Mouse (Mus musculus) lung, postnatal 0 days (tissue): Measurements from ENCODE around the gene Nr3c2. TPM values are rescaled to one million over a fixed set of nuclear protein-coding genes. Genes with fewer than 3 reads are reported as not detected.

ENCODE experiments used
- ATAC-seq: fragments of 200-750 bp; cut with Nextera tagmentation; 2 replicates; pipeline ENCODE4 v1.8.0; 2017; ENCODE audit warnings: moderate library complexity
- DNase-seq: peaks from one replicate; pipeline ENCODE4 v3.0.0-alpha.2; 2016; ENCODE audit warnings: low spot score
- H3K27ac ChIP-seq: fragments of 300-500 bp; sonication (generic); 2 replicates; pipeline ENCODE4 v1.5.1; 2014; ENCODE audit warnings: antibody characterized with exemption, mild to moderate bottlenecking, low read length, mixed read lengths
- H3K27me3 ChIP-seq: fragments of 300-500 bp; sonication (generic); replicated peaks from 2 replicates; pipeline ENCODE4 v1.6.1; 2014; ENCODE audit warnings: low read length, mixed read lengths; ENCODE audit not compliant: insufficient read depth
- H3K36me3 ChIP-seq: fragments of 300-500 bp; sonication (generic); 2 replicates; pipeline ENCODE4 v1.6.1; 2014; ENCODE audit warnings: low read length, mixed read lengths; ENCODE audit not compliant: insufficient read depth
- H3K4me1 ChIP-seq: fragments of 300-500 bp; sonication (generic); 2 replicates; pipeline ENCODE4 v1.6.1; 2014; ENCODE audit warnings: antibody characterized with exemption, low read depth, low read length, mixed read lengths; ENCODE audit not compliant: insufficient read depth
- H3K4me2 ChIP-seq: fragments of 300-500 bp; sonication (generic); replicated peaks from 2 replicates; pipeline ENCODE4 v1.6.1; 2014; ENCODE audit warnings: low read depth, mild to moderate bottlenecking, low read length, moderate library complexity, mixed read lengths
- H3K4me3 ChIP-seq: fragments of 300-500 bp; sonication (generic); 2 replicates; pipeline ENCODE4 v1.5.1; 2014; ENCODE audit warnings: low read depth, low read length
- H3K9ac ChIP-seq: fragments of 300-500 bp; sonication (generic); replicated peaks from 2 replicates; pipeline ENCODE4 v1.6.1; 2014; ENCODE audit warnings: low read depth, mild to moderate bottlenecking
- H3K9me3 ChIP-seq: fragments of 300-500 bp; sonication (generic); 2 replicates; pipeline ENCODE4 v1.6.1; 2016; ENCODE audit warnings: low read length, mixed read lengths
- CTCF ChIP-seq: IDR thresholded peaks from 2 replicates; pipeline ENCODE4 v1.5.1; 2016; ENCODE audit warnings: antibody characterized with exemption, mild to moderate bottlenecking
- EP300 ChIP-seq: IDR thresholded peaks from 2 replicates; pipeline ENCODE4 v1.6.1; 2016; ENCODE audit warnings: antibody characterized with exemption, mild to moderate bottlenecking, control low read depth
- WGBS: fragments of 180-500 bp; shearing (Covaris S2); extraction: QIAGEN DNeasy Blood & Tissue Kit; methylation state at CpG from one replicate; pipeline ENCODE4 v1.1.7; 2014; 5-methylcytosine and 5-hydroxymethylcytosine counted together
- polyA plus RNA-seq: library from polyadenylated mRNA; unstranded; fragments of >200 nt; fragmentation: Nextera tagmentation; extraction: Ambion mirVana; gene quantifications from 2 replicates; pipeline ENCODE4 v1.2.1, GENCODE M21; 2015

The Nr3c2 gene
- 1.6 and 2.2 TPM in 2 replicates for polyA plus RNA-seq

DNA sequence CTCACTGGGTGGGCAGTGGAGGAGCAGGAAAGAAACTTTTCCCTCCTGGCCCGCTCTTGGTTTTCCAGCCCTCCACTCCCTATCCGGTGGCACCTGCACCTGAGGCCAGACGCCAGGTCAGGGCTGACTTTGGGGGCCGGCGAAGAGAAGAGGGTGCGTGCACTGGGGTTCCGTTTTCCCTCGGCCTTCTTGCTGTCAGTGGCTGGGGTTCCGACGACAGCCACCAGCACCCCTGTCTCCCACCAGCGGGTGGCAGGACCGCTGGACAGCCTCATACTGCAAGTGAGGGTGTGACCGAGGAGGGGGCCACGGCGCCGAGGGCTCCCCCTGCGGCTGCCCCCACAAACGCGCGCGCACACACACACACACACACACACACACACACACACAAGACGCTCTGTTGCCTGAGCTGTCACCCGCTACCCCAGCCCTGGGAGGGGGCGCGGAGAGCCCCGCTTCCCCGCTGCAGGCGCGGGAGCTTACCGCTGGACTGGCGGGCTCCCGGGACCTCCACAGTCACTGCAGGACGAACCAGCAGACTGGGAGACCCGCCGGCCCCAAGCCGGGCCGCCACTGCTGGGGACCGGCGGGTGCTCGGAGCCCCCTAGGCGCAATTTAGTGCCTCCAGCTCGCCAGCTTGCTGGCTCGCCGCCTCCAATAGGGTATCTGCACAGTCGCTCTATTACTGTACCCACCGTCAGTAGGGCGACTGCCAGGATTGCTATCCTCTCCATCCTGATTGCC lies at the start of gene Nr3c2:
TSS of gene Nr3c2 (plus strand) at position 32 of the 744 bp plus-strand sequence.
- no peak within 1 kb of the TSS for H3K27ac ChIP-seq
- under 1% methylated on average over 37 of the region's 47 CpGs for WGBS
- H3K9me3 ChIP-seq, result no peaks in the 10 kb centered on the region
- H3K4me2 ChIP-seq, result peak within 1 kb of the TSS; percentile 100
- H3K9ac ChIP-seq, result peak within 1 kb of the TSS; percentile 46
- DNase-seq (peak; percentile 46), ATAC-seq (no peak)
- peak; percentile 48 for TF ChIP-seq CTCF
- no peak for TF ChIP-seq EP300
- H3K4me3 ChIP-seq, result peak within 1 kb of the TSS; percentile 78
- 0 out of 2 replicates have a peak, but pooled peaks cover 8% of the 10 kb centered on the region for H3K4me1 ChIP-seq
- no peaks in the 10 kb centered on the region for H3K36me3 ChIP-seq
- H3K27me3 ChIP-seq, result no peaks in the 10 kb centered on the region

DNA sequence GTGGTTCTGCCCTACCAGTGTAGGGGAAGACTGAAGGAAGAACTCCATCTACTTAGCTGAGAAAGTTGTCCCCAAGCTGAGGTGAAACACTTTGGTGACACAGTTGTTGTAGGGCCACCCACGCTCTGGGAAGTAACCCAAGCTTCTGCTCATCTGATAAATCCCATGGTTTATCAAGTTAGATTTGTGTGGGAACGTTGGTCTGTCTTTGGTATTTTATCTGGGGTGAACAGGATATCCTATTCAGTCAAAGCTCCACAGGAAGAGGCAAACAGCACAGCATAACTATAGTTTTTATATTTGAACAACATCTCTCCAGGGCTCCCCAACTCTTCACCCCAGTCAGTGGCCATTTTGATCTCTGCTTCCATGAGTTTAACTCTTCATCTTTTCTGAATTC lies 40.7 kb upstream of the Nr3c2 start:
- TF ChIP-seq EP300 (no peak), CTCF (no peak)
- Histone ChIP-seq H3K4me3 (no peak overlapping the region), H3K27me3 (no peaks in the 10 kb centered on the region), H3K27ac (no peak overlapping the region), H3K4me1 (no peaks in the 10 kb centered on the region), H3K9ac (no peak overlapping the region), H3K4me2 (no peak overlapping the region), H3K36me3 (no peaks in the 10 kb centered on the region), H3K9me3 (no peaks in the 10 kb centered on the region)
- WGBS, result 45% methylated on average over 2 of the region's 2 CpGs
- DNase-seq (no peak), ATAC-seq (no peak)

GRCm38 (mm10) chr8:76859709-76860108 lies 39.5 kb upstream of the Nr3c2 start:
- no peak for ATAC-seq
- H3K36me3 ChIP-seq, result no peaks in the 10 kb centered on the region

GRCm38 (mm10) chr8:76863066-76863465 lies 36.2 kb upstream of the Nr3c2 start:
- Histone ChIP-seq H3K4me1 (no peaks in the 10 kb centered on the region), H3K27ac (no peak overlapping the region), H3K4me2 (no peak overlapping the region), H3K4me3 (no peak overlapping the region), H3K9ac (no peak overlapping the region), H3K36me3 (no peaks in the 10 kb centered on the region), H3K9me3 (no peaks in the 10 kb centered on the region), H3K27me3 (no peaks in the 10 kb centered on the region)
- WGBS, result 83% methylated on average over 1 of the region's 1 CpGs
- no peak for DNase-seq
- TF ChIP-seq CTCF, result no peak
- no peak for TF ChIP-seq EP300
- no peak for ATAC-seq

More at GRCm38 (mm10) chr8:76859709-76860108, 39.5 kb upstream of the Nr3c2 start:
- Histone ChIP-seq H3K4me1 (no peaks in the 10 kb centered on the region), H3K27ac (no peak overlapping the region), H3K4me2 (no peak overlapping the region), H3K9ac (no peak overlapping the region), H3K27me3 (no peaks in the 10 kb centered on the region), H3K9me3 (no peaks in the 10 kb centered on the region), H3K4me3 (no peak overlapping the region)
- no peak for TF ChIP-seq CTCF
- no peak for TF ChIP-seq EP300
- no peak for DNase-seq

- Histone ChIP-seq H3K9me3 (no peaks in the 10 kb centered on the region), H3K9ac (no peak overlapping the region), H3K4me1 (no peaks in the 10 kb centered on the region), H3K36me3 (no peaks in the 10 kb centered on the region), H3K4me3 (no peak overlapping the region), H3K4me2 (no peak overlapping the region), H3K27me3 (no peaks in the 10 kb centered on the region), H3K27ac (no peak overlapping the region)
- WGBS, result 86% methylated on average over 2 of the region's 2 CpGs
- no peak for ATAC-seq
- DNase-seq, result no peak
- TF ChIP-seq EP300, result no peak
- no peak for TF ChIP-seq CTCF
Observed at GRCm38 (mm10) chr8:76876809-76877208, 22.4 kb upstream of the Nr3c2 start.

- no peak overlapping the region for H3K4me2 ChIP-seq
- H3K27me3 ChIP-seq, result no peaks in the 10 kb centered on the region
- TF ChIP-seq CTCF (no peak), EP300 (no peak)
- DNase-seq (peak; percentile 9), ATAC-seq (no peak)
- 0 out of 2 replicates have a peak, but pooled peaks cover 5% of the 10 kb centered on the region for H3K4me1 ChIP-seq
- 3% methylated on average over 2 of the region's 2 CpGs for WGBS
- no peaks in the 10 kb centered on the region for H3K36me3 ChIP-seq
- H3K9ac ChIP-seq, result no peak overlapping the region
- no peak overlapping the region for H3K27ac ChIP-seq
- no peak overlapping the region for H3K4me3 ChIP-seq
- no peaks in the 10 kb centered on the region for H3K9me3 ChIP-seq
Observed at GRCm38 (mm10) chr8:76897050-76897449, 2.2 kb upstream of the Nr3c2 start.
